Mouse (Mus musculus): ENCODE measurements around the gene Tmem126b. TPM values are rescaled to one million over a fixed set of nuclear protein-coding genes. Genes with fewer than 3 reads are reported as not detected.

Tmem126b gene
- polyA plus RNA-seq, 1 experiment, result 6.7 TPM

GRCm38 (mm10) chr7:90444206-90444605 lies 31.6 kb downstream of the Tmem126b start:
- H3K4me3 ChIP-seq, result peak overlapping the region; percentile 81
- peak overlapping the region; percentile 91 for H3K4me2 ChIP-seq (ENCODE audit: low read depth)
- no peaks in the 10 kb centered on the region for H3K27me3 ChIP-seq (ENCODE audit: control insufficient read depth, insufficient read depth, insufficient read length)
- H3ac ChIP-seq (ENCODE audit: control insufficient read depth, insufficient read length), result peak overlapping the region; percentile 98
- H3K79me2 ChIP-seq (ENCODE audit: control insufficient read depth, insufficient read depth), result peaks cover 53% of the 10 kb centered on the region
- H3K36me3 ChIP-seq (ENCODE audit: control insufficient read depth, insufficient read depth), result peaks cover 35% of the 10 kb centered on the region
- TF ChIP-seq POLR2A (IDR thresholded peaks at IDR 0.05; ENCODE audit: insufficient read length, low read depth) (no peak), TCF3 (IDR thresholded peaks at IDR 0.05; ENCODE audit: insufficient read length, low read depth) (no peak), CEBPB (IDR thresholded peaks at IDR 0.05; ENCODE audit: insufficient read depth, poor library complexity, severe bottlenecking) (no peak), POLR2AphosphoS2 (IDR thresholded peaks at IDR 0.05; ENCODE audit: insufficient read length, low read depth) (no peak), TCF12 (IDR thresholded peaks at IDR 0.05; ENCODE audit: insufficient read depth, poor library complexity, severe bottlenecking) (no peak), MYOD1 (IDR thresholded peaks at IDR 0.05; ENCODE audit: control insufficient read depth in 1 of 3, insufficient read length in 2 of 3, low read depth in 2 of 3) (no peak), REST (IDR thresholded peaks at IDR 0.05; ENCODE audit: insufficient read depth, insufficient read length) (no peak), SRF (IDR thresholded peaks at IDR 0.05; ENCODE audit: control insufficient read depth, insufficient read length, low read depth) (no peak), USF1 (IDR thresholded peaks at IDR 0.05; ENCODE audit: low read depth) (no peak), E2F4 (IDR thresholded peaks at IDR 0.05; ENCODE audit: insufficient read depth) (no peak), MYOG (IDR thresholded peaks at IDR 0.05; ENCODE audit: control insufficient read depth in 1 of 3, insufficient read depth in 1 of 3, insufficient read length in 2 of 3, low read depth in 2 of 3) (no peak), MAX (IDR thresholded peaks at IDR 0.05; ENCODE audit: low read depth) (no peak)

GRCm38 (mm10) chr7:90443101-90444091 lies 32.4 kb downstream of the Tmem126b start:
- TF ChIP-seq POLR2A (IDR thresholded peaks at IDR 0.05; ENCODE audit: insufficient read length, low read depth) (peak; percentile 33), POLR2AphosphoS2 (IDR thresholded peaks at IDR 0.05; ENCODE audit: insufficient read length, low read depth) (peak; percentile 62), SRF (IDR thresholded peaks at IDR 0.05; ENCODE audit: control insufficient read depth, insufficient read length, low read depth) (no peak)
- Histone ChIP-seq H3K4me3 (peak overlapping the region; percentile 81), H3K4me2 (ENCODE audit: low read depth) (peak overlapping the region; percentile 91), H3ac (ENCODE audit: control insufficient read depth, insufficient read length) (peak overlapping the region; percentile 98), H3K79me2 (ENCODE audit: control insufficient read depth, insufficient read depth) (peaks cover 46% of the 10 kb centered on the region), H3K27me3 (ENCODE audit: control insufficient read depth, insufficient read depth, insufficient read length) (no peaks in the 10 kb centered on the region), H3K36me3 (ENCODE audit: control insufficient read depth, insufficient read depth) (peaks cover 27% of the 10 kb centered on the region)

GRCm38 (mm10) chr7:90442518-90443080 lies 33.2 kb downstream of the Tmem126b start, which contains the start of gene Crebzf:
Gene Crebzf, plus strand, starts transcription at chr7:90442729.
- no peaks in the 10 kb centered on the region for H3K27me3 ChIP-seq (ENCODE audit: control insufficient read depth, insufficient read depth, insufficient read length)
- TF ChIP-seq CEBPB (IDR thresholded peaks at IDR 0.05; ENCODE audit: insufficient read depth, poor library complexity, severe bottlenecking) (no peak), POLR2AphosphoS2 (IDR thresholded peaks at IDR 0.05; ENCODE audit: insufficient read length, low read depth) (peak; percentile 84), USF1 (IDR thresholded peaks at IDR 0.05; ENCODE audit: low read depth) (no peak), E2F4 (IDR thresholded peaks at IDR 0.05; ENCODE audit: insufficient read depth) (peak; percentile 42), TCF3 (IDR thresholded peaks at IDR 0.05; ENCODE audit: insufficient read length, low read depth) (no peak), MYOD1 (IDR thresholded peaks at IDR 0.05; ENCODE audit: control insufficient read depth in 1 of 3, insufficient read length in 2 of 3, low read depth in 2 of 3) (no peak), REST (IDR thresholded peaks at IDR 0.05; ENCODE audit: insufficient read depth, insufficient read length) (no peak), MAX (IDR thresholded peaks at IDR 0.05; ENCODE audit: low read depth) (no peak), TCF12 (IDR thresholded peaks at IDR 0.05; ENCODE audit: insufficient read depth, poor library complexity, severe bottlenecking) (no peak), SRF (IDR thresholded peaks at IDR 0.05; ENCODE audit: control insufficient read depth, insufficient read length, low read depth) (no peak), POLR2A (IDR thresholded peaks at IDR 0.05; ENCODE audit: insufficient read length, low read depth) (peak; percentile 84), MYOG (IDR thresholded peaks at IDR 0.05; ENCODE audit: control insufficient read depth in 1 of 3, insufficient read depth in 1 of 3, insufficient read length in 2 of 3, low read depth in 2 of 3) (peak in 1 of 3 experiments; percentile 7)
- H3K79me2 ChIP-seq (ENCODE audit: control insufficient read depth, insufficient read depth), result peaks cover 38% of the 10 kb centered on the region
- peaks cover 19% of the 10 kb centered on the region for H3K36me3 ChIP-seq (ENCODE audit: control insufficient read depth, insufficient read depth)
- H3K4me2 ChIP-seq (ENCODE audit: low read depth), result peak within 1 kb of the TSS; percentile 98
- H3ac ChIP-seq (ENCODE audit: control insufficient read depth, insufficient read length), result peak within 1 kb of the TSS; percentile 98
- H3K4me3 ChIP-seq, result peak within 1 kb of the TSS; percentile 81

- Histone ChIP-seq H3K4me2 (ENCODE audit: low read depth) (peak overlapping the region; percentile 98), H3ac (ENCODE audit: control insufficient read depth, insufficient read length) (peak overlapping the region; percentile 98), H3K79me2 (ENCODE audit: control insufficient read depth, insufficient read depth) (peaks cover 33% of the 10 kb centered on the region), H3K4me3 (peak overlapping the region; percentile 81), H3K27me3 (ENCODE audit: control insufficient read depth, insufficient read depth, insufficient read length) (no peaks in the 10 kb centered on the region), H3K36me3 (ENCODE audit: control insufficient read depth, insufficient read depth) (peaks cover 14% of the 10 kb centered on the region)
- TF ChIP-seq TCF12 (IDR thresholded peaks at IDR 0.05; ENCODE audit: insufficient read depth, poor library complexity, severe bottlenecking) (no peak), MYOD1 (IDR thresholded peaks at IDR 0.05; ENCODE audit: control insufficient read depth in 1 of 3, insufficient read length in 2 of 3, low read depth in 2 of 3) (no peak), SRF (IDR thresholded peaks at IDR 0.05; ENCODE audit: control insufficient read depth, insufficient read length, low read depth) (no peak), CEBPB (IDR thresholded peaks at IDR 0.05; ENCODE audit: insufficient read depth, poor library complexity, severe bottlenecking) (peak; percentile 49; the same call in 1 of the 2 replicates), MAX (IDR thresholded peaks at IDR 0.05; ENCODE audit: low read depth) (no peak)
Observed at GRCm38 (mm10) chr7:90442070-90442469, 33.7 kb downstream of the Tmem126b start.

All from myocyte (in vitro differentiated cells).